Mouse (Mus musculus) adrenal gland, adult 8-10 months (tissue): Measurements from ENCODE around the gene Olfr630. TPM values are rescaled to one million over a fixed set of nuclear protein-coding genes. Genes with fewer than 3 reads are reported as not detected.
"Not testable (repeated sequence)": the region's sequence is repeated elsewhere in the genome, so short reads cannot be mapped to it uniquely, and the experiment has no call there.

Experiments
- DNase-seq: peaks from one replicate; pipeline ENCODE4 v3.0.0; 2022
- total RNA-seq, 4 experiments: library from RNA; stranded (reverse); gene quantifications; 2 replicates each; pipeline ENCODE4 v1.2.4; 2022

The Olfr630 gene
- total RNA-seq = not detected

DNA sequence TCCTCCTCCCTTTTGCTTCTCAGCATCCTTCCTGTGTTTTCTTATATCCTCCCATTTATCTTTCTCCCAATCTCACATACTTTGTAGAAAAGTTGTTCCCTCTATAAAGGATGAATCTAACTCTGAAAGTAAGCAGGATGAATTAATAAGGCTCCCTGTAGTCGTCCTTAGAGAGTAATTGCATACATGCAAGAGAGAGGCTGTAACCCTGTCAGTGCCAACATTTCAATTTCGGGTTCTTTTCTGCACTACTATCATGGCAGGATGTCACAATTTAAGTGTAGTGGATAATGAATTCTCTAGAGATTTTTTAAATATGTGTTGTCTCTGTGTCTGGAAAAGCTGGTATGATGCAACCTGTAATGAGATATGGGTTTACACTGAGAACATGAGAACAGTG is at the start of gene Olfr630:
Olfr630 (minus strand) TSS at position 101 of the 400 bp plus-strand sequence.
- DNase-seq = no peak

GRCm38 (mm10) chr7:103806856-103807255 is 49.7 kb upstream of the Olfr630 start:
- DNase-seq = no peak

GRCm38 (mm10) chr7:103792669-103793388 is 35.7 kb upstream of the Olfr630 start:
- no peak for DNase-seq

- no peak for DNase-seq
Observed at GRCm38 (mm10) chr7:103791721-103792120, 34.6 kb upstream of the Olfr630 start, which contains the start of gene Olfr67. TSS of gene Olfr67 (minus strand) at chr7:103791821.

DNA sequence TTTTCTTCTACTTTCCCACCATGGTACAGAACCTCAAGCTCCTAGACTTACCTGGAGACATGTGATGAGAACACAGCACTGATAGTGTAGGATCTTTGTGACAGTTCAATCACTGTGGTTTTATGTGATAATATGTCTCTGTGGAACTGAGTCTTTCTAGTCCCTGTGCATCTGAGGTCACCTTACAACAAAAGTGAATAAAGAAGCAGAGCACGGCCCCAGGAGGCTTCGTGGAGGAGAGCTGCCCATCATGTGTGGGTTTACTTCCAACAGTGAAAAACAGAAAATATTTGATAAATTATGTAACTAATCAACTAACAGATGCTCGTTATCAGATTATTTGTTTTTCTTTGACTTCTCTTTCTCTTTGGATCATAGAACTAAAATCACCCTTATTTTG is 22.5 kb upstream of the Olfr630 start, which contains the start of gene Olfr68:
Olfr68 (minus strand) TSS at position 101 of the 400 bp plus-strand sequence.
- no peak for DNase-seq

GRCm38 (mm10) chr7:103777652-103778051 is 20.5 kb upstream of the Olfr630 start:
- not testable (repeated sequence) for DNase-seq

DNA sequence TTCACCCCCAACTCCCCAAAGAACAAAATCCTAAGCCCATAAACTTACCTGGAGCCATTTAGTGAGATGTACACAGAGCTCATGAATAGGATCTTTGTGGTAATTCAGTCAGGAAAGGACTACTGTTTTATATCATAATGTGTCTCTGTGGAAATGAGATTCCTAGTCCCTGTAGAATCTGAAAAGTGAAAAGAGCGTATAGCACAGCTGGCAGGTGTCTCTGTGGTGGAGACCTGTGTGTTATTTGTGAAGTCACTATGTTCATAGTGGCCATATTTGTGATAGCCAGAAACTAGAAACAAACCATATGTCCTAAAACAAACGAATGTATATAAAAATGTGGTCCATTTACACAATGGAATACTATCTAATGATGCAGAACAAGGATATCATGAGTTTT is 14.4 kb upstream of the Olfr630 start, which contains the start of gene Olfr69:
Olfr69 (minus strand) TSS at position 101 of the 400 bp plus-strand sequence.
- no peak for DNase-seq

GRCm38 (mm10) chr7:103767687-103768086 is 10.6 kb upstream of the Olfr630 start:
- not testable (repeated sequence) for DNase-seq

DNA sequence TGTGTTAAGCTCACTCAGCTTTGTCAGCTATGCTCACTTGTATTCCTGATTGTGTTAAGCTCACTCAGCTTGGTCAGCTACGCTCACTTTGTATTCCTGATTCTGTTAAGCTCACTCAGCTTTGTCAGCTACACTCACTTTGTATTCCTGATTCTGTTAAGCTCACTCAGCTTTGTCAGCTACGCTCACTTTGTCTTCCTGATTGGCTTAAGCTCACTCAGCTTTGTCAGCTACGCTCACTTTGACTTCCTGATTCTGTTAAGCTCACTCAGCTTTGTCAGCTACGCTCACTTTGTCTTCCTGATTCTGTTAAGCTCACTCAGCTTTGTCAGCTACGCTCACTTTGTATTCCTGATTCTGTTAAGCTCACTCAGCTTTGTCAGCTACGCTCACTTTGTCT is 5.1 kb upstream of the Olfr630 start:
- DNase-seq = not testable (repeated sequence)

DNA sequence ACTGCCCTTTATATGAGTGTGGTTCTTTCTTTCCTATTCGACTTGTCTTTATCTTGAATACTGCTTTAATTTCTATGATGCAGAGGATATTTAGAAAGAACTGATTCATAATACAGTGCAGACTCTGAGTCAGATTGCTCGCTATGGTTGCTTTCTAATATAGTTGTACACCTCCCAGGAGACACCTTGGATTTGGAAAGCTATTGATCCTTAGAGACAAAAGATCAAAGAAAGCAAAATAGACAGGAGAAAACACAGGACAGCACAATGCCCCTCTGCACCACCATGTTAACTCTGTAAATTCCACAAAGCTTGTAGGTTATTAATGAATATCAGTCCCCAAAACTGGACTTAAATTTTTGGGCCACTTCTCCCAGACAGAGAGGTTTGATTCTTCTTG is 12.3 kb downstream of the Olfr630 start, which contains the start of gene Olfr629:
Olfr629 (minus strand) TSS at position 101 of the 400 bp plus-strand sequence.
- no peak for DNase-seq

DNA sequence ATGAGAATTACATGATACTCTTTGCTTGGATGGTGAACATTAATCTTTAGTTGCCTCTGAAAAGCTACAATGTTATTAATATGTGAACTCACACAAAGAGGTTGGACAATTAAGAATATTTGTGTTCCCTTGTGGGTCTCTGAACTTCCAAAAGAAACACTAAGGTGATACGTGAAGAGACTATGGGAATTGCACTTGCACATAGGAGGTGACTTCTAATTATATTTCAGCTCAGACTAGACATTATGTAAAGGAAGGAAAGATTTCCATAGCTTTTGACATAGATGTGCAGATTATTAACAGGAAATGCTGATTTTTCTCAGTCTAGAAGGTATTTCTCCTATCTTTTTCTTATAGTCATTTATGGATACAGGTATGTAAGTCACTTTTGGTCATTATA is 27.1 kb downstream of the Olfr630 start, which contains the start of gene Olfr628:
Olfr628 (plus strand) TSS at position 301 of the 400 bp plus-strand sequence.
- no peak for DNase-seq

- not testable (repeated sequence) for DNase-seq
Observed at GRCm38 (mm10) chr7:103716398-103716797, 40.7 kb downstream of the Olfr630 start.

DNA sequence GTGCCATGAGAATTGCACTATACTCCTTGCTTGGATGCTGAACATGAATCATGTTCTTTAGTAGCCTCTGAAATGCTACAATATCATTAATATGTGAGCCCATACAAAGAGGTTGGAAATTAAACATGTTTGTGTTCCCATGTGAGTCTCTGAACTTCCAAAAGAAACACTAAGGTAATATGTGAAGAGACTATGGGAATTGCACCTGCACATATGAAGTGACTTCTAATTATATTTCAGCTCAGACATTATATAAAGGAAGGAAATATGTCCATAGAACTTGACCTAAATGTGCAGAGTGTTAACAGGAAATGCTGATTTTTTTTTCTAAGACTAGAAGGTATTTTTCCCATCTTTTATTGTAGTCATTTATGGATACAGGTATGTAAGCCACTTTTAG is 42.8 kb downstream of the Olfr630 start, which contains the start of gene Olfr243:
Olfr243 (plus strand) TSS at position 301 of the 400 bp plus-strand sequence.
- DNase-seq = no peak

DNA sequence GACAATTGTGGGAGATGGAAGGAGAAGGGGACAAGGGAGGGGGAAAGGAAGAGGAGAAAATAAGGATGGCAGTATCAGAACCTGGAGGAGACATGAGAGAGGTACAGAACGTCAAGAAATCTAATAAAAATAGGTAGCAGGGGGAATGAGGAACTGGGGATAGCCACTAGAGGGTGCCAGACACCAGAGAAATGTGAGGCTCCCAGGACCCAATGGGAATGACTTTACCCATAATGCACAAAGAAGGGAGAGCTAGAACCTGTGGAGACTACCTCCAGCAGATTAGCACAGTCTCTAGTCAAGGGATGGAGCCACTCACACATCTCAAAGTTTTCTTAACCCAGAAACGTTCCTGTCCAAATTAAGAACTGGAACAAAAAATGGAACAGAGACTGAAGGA is 45.1 kb downstream of the Olfr630 start:
- no peak for DNase-seq

Other genes with a start within 250 kb of the Olfr630 start
- not detected for gene Olfr610, start 245.2 kb downstream of the Olfr630 start, total RNA-seq
- not detected for gene Olfr611, start 236.5 kb downstream of the Olfr630 start, total RNA-seq
- not detected for gene Olfr612, start 214.6 kb downstream of the Olfr630 start, total RNA-seq
- not detected for gene Olfr613, start 209.3 kb downstream of the Olfr630 start, total RNA-seq
- not detected for gene Olfr615, start 201.3 kb downstream of the Olfr630 start, total RNA-seq
- gene Olfr616, start 188.2 kb downstream of the Olfr630 start, total RNA-seq = not detected
- gene Olfr617, start 184.3 kb downstream of the Olfr630 start, total RNA-seq = not detected
- not detected for gene Olfr618, start 167.2 kb downstream of the Olfr630 start, total RNA-seq
- gene Olfr619, start 156.8 kb downstream of the Olfr630 start, total RNA-seq = not detected
- gene Olfr620, start 144.8 kb downstream of the Olfr630 start, total RNA-seq = not detected
- not detected for gene Olfr622, start 114.6 kb downstream of the Olfr630 start, total RNA-seq
- not detected for gene Olfr623, start 93.6 kb downstream of the Olfr630 start, total RNA-seq
- gene Olfr624, start 86.1 kb downstream of the Olfr630 start, total RNA-seq = under 1 TPM in 1 of 4 experiments, not detected in 3; 0.06 TPM
- gene Olfr625-ps1, start 74.6 kb downstream of the Olfr630 start, total RNA-seq = not detected
- gene Olfr243, start 42.7 kb downstream of the Olfr630 start, total RNA-seq = not detected
- gene Olfr628, start 27.0 kb downstream of the Olfr630 start, total RNA-seq = not detected
- not detected for gene Olfr629, start 12.4 kb downstream of the Olfr630 start, total RNA-seq
- not detected for gene Olfr69, start 14.3 kb upstream of the Olfr630 start, total RNA-seq
- not detected for gene Olfr68, start 22.4 kb upstream of the Olfr630 start, total RNA-seq
- gene Olfr67, start 34.5 kb upstream of the Olfr630 start, total RNA-seq = not detected
- gene Hbb-bt, start 56.7 kb upstream of the Olfr630 start, total RNA-seq = 100 to 1,000 TPM in 1 of 4 experiments, 10 to 100 TPM in 3; 78.2 to 176 (median 90.4) TPM
- gene Hbb-bs, start 70.8 kb upstream of the Olfr630 start, total RNA-seq = 1,000 to 10,000 TPM in 1 of 4 experiments, 100 to 1,000 TPM in 3; 738 to 2,114 (median 834) TPM
- not detected for gene Hbb-bh2, start 83.2 kb upstream of the Olfr630 start, total RNA-seq
- gene Hbb-bh1, start 85.8 kb upstream of the Olfr630 start, total RNA-seq = not detected
- not detected for gene Hbb-y, start 95.9 kb upstream of the Olfr630 start, total RNA-seq
- gene Olfr66, start 128.9 kb upstream of the Olfr630 start, total RNA-seq = not detected
- not detected for gene Olfr64, start 137.2 kb upstream of the Olfr630 start, total RNA-seq
- gene Olfr65, start 146.2 kb upstream of the Olfr630 start, total RNA-seq = not detected
- gene Olfr631, start 171.5 kb upstream of the Olfr630 start, total RNA-seq = not detected
- not detected for gene Olfr632, start 177.0 kb upstream of the Olfr630 start, total RNA-seq
- gene Olfr633, start 187.1 kb upstream of the Olfr630 start, total RNA-seq = not detected
- gene Olfr635, start 213.8 kb upstream of the Olfr630 start, total RNA-seq = under 1 TPM in 3 of 4 experiments, not detected in 1; 0.03 to 0.06 (median 0.06) TPM
- gene Olfr638, start 241.4 kb upstream of the Olfr630 start, total RNA-seq = not detected